Mouse (Mus musculus) MEL (cell line): ENCODE results near the gene Eif2b3. TPM values are rescaled to one million over a fixed set of nuclear protein-coding genes. Genes with fewer than 3 reads are reported as not detected.

Experiments used
- DNase-seq: peaks from one replicate; pipeline ENCODE4 v3.0.0; 2011; ENCODE audit warnings: low read depth, low spot score
- H3K27ac ChIP-seq: 2 replicates; pipeline ENCODE4 v1.5.1; 2012; ENCODE audit warnings: low read depth, mild to moderate bottlenecking, control low read depth, low read length, moderate library complexity; ENCODE audit not compliant: control insufficient read depth
- H3K27me3 ChIP-seq, 2 experiments: fragments of 150-350 bp in 1 of 2; sonication (generic) in 1 of 2; 2 replicates each; pipeline ENCODE4 v1.6.1; 2012; ENCODE audit warnings: low read length in 2 of 2, mild to moderate bottlenecking in 2 of 2, improper control_type of control experiment in 1 of 2, moderate library complexity in 1 of 2; ENCODE audit not compliant: insufficient read depth in 2 of 2, control insufficient read depth in 1 of 2
- H3K36me3 ChIP-seq, 2 experiments: 2 replicates each; pipeline ENCODE4 v1.6.1; 2012 to 2014; ENCODE audit warnings: low read length in 2 of 2, improper control_type of control experiment in 1 of 2, inconsistent platforms in 1 of 2, mild to moderate bottlenecking in 1 of 2; ENCODE audit not compliant: insufficient read depth in 2 of 2, control insufficient read depth in 1 of 2
- H3K4me1 ChIP-seq, 2 experiments: fragments of 150-350 bp in 1 of 2; sonication (generic) in 1 of 2; 2 replicates each; pipeline ENCODE4 v1.6.1; 2012; ENCODE audit warnings: low read length in 2 of 2, improper control_type of control experiment in 1 of 2, mild to moderate bottlenecking in 1 of 2; ENCODE audit not compliant: insufficient read depth in 2 of 2, control insufficient read depth in 1 of 2
- H3K4me3 ChIP-seq, 2 experiments: fragments of 150-350 bp in 1 of 2; sonication (generic) in 1 of 2; 2 replicates each; pipeline ENCODE4 v1.5.1; 2012; ENCODE audit warnings: low read depth in 2 of 2, low read length in 2 of 2, mild to moderate bottlenecking in 2 of 2, moderate library complexity in 2 of 2, control low read depth in 1 of 2, improper control_type of control experiment in 1 of 2; ENCODE audit not compliant: control insufficient read depth in 1 of 2, insufficient read depth in 1 of 2
- H3K79me2 ChIP-seq: 2 replicates; pipeline ENCODE4 v1.6.1; 2012; ENCODE audit warnings: mild to moderate bottlenecking, low read length, moderate library complexity; ENCODE audit not compliant: control insufficient read depth, poor library complexity, insufficient read depth
- H3K9ac ChIP-seq: 2 replicates; pipeline ENCODE4 v1.6.1; 2012; ENCODE audit warnings: low read depth, mild to moderate bottlenecking, control low read depth, low read length, moderate library complexity; ENCODE audit not compliant: control insufficient read depth, poor library complexity, severe bottlenecking
- H3K9me3 ChIP-seq: fragments of 150-350 bp; sonication (generic); replicated peaks from 2 replicates; pipeline ENCODE4 v1.6.1; 2012; ENCODE audit warnings: mild to moderate bottlenecking, low read length, improper control_type of control experiment, moderate library complexity; ENCODE audit not compliant: insufficient read depth
- CHD1 ChIP-seq: IDR thresholded peaks from 2 replicates; pipeline ENCODE4 v1.6.1; 2012; ENCODE audit warnings: low read depth, mild to moderate bottlenecking, inconsistent platforms, low read length, improper control_type of control experiment
- CHD2 ChIP-seq: IDR thresholded peaks from 2 replicates; pipeline ENCODE4 v1.6.1; 2011; ENCODE audit warnings: low read length, improper control_type of control experiment
- E2F4 ChIP-seq: IDR thresholded peaks from 2 replicates; pipeline ENCODE4 v1.6.1; 2011; ENCODE audit warnings: low read depth, low read length, improper control_type of control experiment, borderline replicate concordance
- ELF1 ChIP-seq: IDR thresholded peaks from 2 replicates; pipeline ENCODE4 v1.6.1; 2014; ENCODE audit warnings: low read depth, mild to moderate bottlenecking, inconsistent platforms, low read length, improper control_type of control experiment, moderate library complexity
- EP300 ChIP-seq, 2 experiments: IDR thresholded peaks; 2 replicates each; pipeline ENCODE4 v1.6.1; 2011; ENCODE audit warnings: improper control_type of control experiment in 2 of 2, low read length in 2 of 2, low read depth in 1 of 2, mild to moderate bottlenecking in 1 of 2
- ETS1 ChIP-seq: IDR thresholded peaks from 2 replicates; pipeline ENCODE4 v1.6.1; 2012; ENCODE audit warnings: low read depth, mild to moderate bottlenecking, inconsistent platforms, low read length, improper control_type of control experiment, moderate library complexity
- GATA1 ChIP-seq: IDR thresholded peaks from 2 replicates; pipeline ENCODE4 v1.6.1; 2011; ENCODE audit warnings: low read depth, low read length, improper control_type of control experiment
- JUND ChIP-seq: IDR thresholded peaks from 2 replicates; pipeline ENCODE4 v1.6.1; 2011; ENCODE audit warnings: low read depth, mild to moderate bottlenecking, improper control_type of control experiment, low read length
- MYC ChIP-seq: IDR thresholded peaks from 2 replicates; pipeline ENCODE4 v1.6.1; 2011; ENCODE audit warnings: low read depth, mild to moderate bottlenecking, low read length, improper control_type of control experiment, moderate library complexity
- NRF1 ChIP-seq: IDR thresholded peaks from 2 replicates; pipeline ENCODE4 v1.6.1; 2014; ENCODE audit warnings: low read depth, mild to moderate bottlenecking, inconsistent platforms, low read length, improper control_type of control experiment, moderate library complexity; ENCODE audit not compliant: poor library complexity, insufficient read depth, severe bottlenecking
- POLR2A ChIP-seq, 2 experiments: IDR thresholded peaks; 2 replicates each; pipeline ENCODE4 v1.6.1; 2011 to 2012; ENCODE audit warnings: low read length in 2 of 2, mild to moderate bottlenecking in 2 of 2, control low read depth in 1 of 2, improper control_type of control experiment in 1 of 2, low read depth in 1 of 2, moderate library complexity in 1 of 2; ENCODE audit not compliant: control insufficient read depth in 1 of 2, insufficient read depth in 1 of 2, poor library complexity in 1 of 2
- POLR2AphosphoS2 ChIP-seq: IDR thresholded peaks from 2 replicates; pipeline ENCODE4 v1.6.1; 2011; ENCODE audit warnings: low read length, improper control_type of control experiment
- RAD21 ChIP-seq: IDR thresholded peaks from 2 replicates; pipeline ENCODE4 v1.6.1; 2011; ENCODE audit warnings: mild to moderate bottlenecking, low read depth, low read length, improper control_type of control experiment
- SIN3A ChIP-seq: IDR thresholded peaks from 2 replicates; pipeline ENCODE4 v1.6.1; 2012; ENCODE audit warnings: low read length, improper control_type of control experiment, inconsistent platforms
- TAL1 ChIP-seq: IDR thresholded peaks from 2 replicates; pipeline ENCODE4 v1.6.1; 2012; ENCODE audit warnings: mild to moderate bottlenecking, inconsistent platforms, low read length, moderate library complexity, mixed read lengths
- TCF12 ChIP-seq: IDR thresholded peaks from 2 replicates; pipeline ENCODE4 v1.6.1; 2014; ENCODE audit warnings: low read depth, mild to moderate bottlenecking, inconsistent platforms, low read length, improper control_type of control experiment, moderate library complexity
- UBTF ChIP-seq: IDR thresholded peaks from 2 replicates; pipeline ENCODE4 v1.6.1; 2012; ENCODE audit warnings: low read depth, mild to moderate bottlenecking, inconsistent platforms, low read length, improper control_type of control experiment, moderate library complexity, borderline replicate concordance; ENCODE audit not compliant: insufficient read depth
- polyA plus RNA-seq, 2 experiments: library from polyadenylated mRNA; stranded (reverse) in 1 of 2; unstranded in 1 of 2; fragments of >175 nt in 1 of 2; fragments of >200 nt in 1 of 2; gene quantifications; 2 replicates each; pipeline versions ENCODE4 v1.2.1 to v1.2.4; 2012; ENCODE audit warnings: low replicate concordance in 2 of 2, low read depth in 1 of 2; ENCODE audit not compliant: insufficient read length in 2 of 2, insufficient read depth in 1 of 2, missing spikeins in 1 of 2
- total RNA-seq: library from RNA; depleted of rRNA; stranded (reverse); fragments of 300-350 nt; gene quantifications from 2 replicates; pipeline ENCODE4 v1.2.3, GENCODE M21; 2012

Gene Eif2b3
- total and polyA plus RNA-seq, 3 experiments, result 77.5 to 79.3 TPM; not detected in 1

- no peak overlapping the region for H3K9ac ChIP-seq
- peak; percentile 15 for DNase-seq
- peaks cover 1 to 10% of the 10 kb centered on the region in 2 experiments for H3K36me3 ChIP-seq
- no peak overlapping the region for H3K4me3 ChIP-seq
- H3K27ac ChIP-seq, result no peak overlapping the region
- no peaks in the 10 kb centered on the region; a peak in 1 of 4 replicates for H3K27me3 ChIP-seq
- peaks cover 0 to 9% of the 10 kb centered on the region in 2 experiments; a peak in 2 of 4 replicates for H3K4me1 ChIP-seq
- H3K79me2 ChIP-seq, result no peaks in the 10 kb centered on the region
- no peaks in the 10 kb centered on the region for H3K9me3 ChIP-seq
- TF ChIP-seq TAL1 (peak; percentile 61), ELF1 (no peak), ETS1 (no peak), RAD21 (no peak), NRF1 (no peak), POLR2AphosphoS2 (no peak), TCF12 (peak; percentile 31; the same call in 1 of the 2 replicates), EP300 (IDR thresholded peaks at IDR 0.05; ENCODE audit: low read depth in 1 of 2, low read length in 2 of 2) (peak; percentile 19 to 67; a peak in 3 of 4 replicates), GATA1 (peak; percentile 31; the same call in 1 of the 2 replicates)
These were observed 68.9 kb downstream of the Eif2b3 start for GRCm38 (mm10) chr4:117087948-117088640.

DNA sequence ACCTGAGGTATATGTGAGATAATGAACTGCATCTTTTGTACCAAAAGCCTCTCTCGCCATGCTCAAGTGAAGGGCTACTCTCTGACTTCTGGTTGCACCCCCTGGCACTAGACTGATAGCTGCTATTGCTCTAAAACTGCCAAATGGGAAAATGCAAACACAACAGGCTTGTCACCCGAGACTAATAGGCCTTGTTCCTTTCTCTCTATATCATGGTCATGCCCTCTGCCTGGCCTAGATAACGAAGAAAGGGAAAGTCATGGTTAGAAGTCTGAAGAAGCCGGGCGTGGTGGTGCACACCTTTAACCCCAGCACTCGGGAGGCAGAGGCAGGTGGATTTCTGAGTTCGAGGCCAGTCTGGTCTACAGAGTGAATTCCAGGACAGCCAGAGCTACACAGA lies 71.4 kb downstream of the Eif2b3 start:
- no peaks in the 10 kb centered on the region for H3K79me2 ChIP-seq
- no peaks in the 10 kb centered on the region for H3K9me3 ChIP-seq
- no peak overlapping the region for H3K4me3 ChIP-seq
- no peak overlapping the region for H3K27ac ChIP-seq
- H3K36me3 ChIP-seq, result peaks cover 0 to 10% of the 10 kb centered on the region in 2 experiments; a peak in 2 of 4 replicates
- H3K4me1 ChIP-seq, result peaks cover 0 to 9% of the 10 kb centered on the region in 2 experiments; a peak in 2 of 4 replicates
- no peak for TF ChIP-seq CHD2
- TF ChIP-seq TCF12, result peak; percentile 38; the same call in 1 of the 2 replicates
- no peak for TF ChIP-seq CHD1
- no peak for TF ChIP-seq MYC
- no peak for TF ChIP-seq JUND
- TF ChIP-seq TAL1, result peak; percentile 49
- TF ChIP-seq EP300 (IDR thresholded peaks at IDR 0.05; ENCODE audit: low read depth in 1 of 2, low read length in 2 of 2), result peak; percentile 43 to 57
- no peak for TF ChIP-seq UBTF
- TF ChIP-seq SIN3A, result no peak
- TF ChIP-seq E2F4, result no peak
- no peak for TF ChIP-seq POLR2A (IDR thresholded peaks at IDR 0.05; ENCODE audit: control insufficient read depth in 1 of 2, insufficient read depth in 1 of 2, low read depth in 1 of 2, low read length in 2 of 2, poor library complexity in 1 of 2)
- no peak for TF ChIP-seq POLR2AphosphoS2
- peak; percentile 65 for TF ChIP-seq GATA1
- no peak for TF ChIP-seq NRF1
- H3K9ac ChIP-seq, result no peak overlapping the region
- peaks cover 0 to 1% of the 10 kb centered on the region in 2 experiments; a peak in 2 of 4 replicates for H3K27me3 ChIP-seq
- peak; percentile 67 for DNase-seq
